Mouse (Mus musculus): ENCODE results near the gene Asic4. TPM values are rescaled to one million over a fixed set of nuclear protein-coding genes. Genes with fewer than 3 reads are reported as not detected.

The Asic4 gene
- polyA plus RNA-seq, 1 experiment, result 0.05 TPM

DNA sequence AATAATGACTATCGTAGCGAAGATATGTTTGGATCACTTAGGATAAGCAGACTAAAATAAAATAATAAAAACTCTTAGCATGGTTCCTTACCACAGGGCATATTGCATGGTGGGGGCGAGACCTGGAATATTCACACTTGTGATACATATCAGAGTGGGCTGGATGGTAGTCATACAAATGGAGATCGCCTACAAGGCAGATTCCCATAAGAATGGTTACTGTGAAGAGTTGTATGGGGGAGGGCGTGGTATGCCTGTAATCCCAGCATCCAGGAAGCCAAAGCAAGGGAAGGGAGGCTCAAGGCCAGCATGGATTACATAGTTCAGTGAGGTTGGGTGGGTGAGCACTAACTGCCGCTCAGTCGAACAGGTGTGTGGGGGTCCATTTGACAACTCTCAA is 30.5 kb downstream of the Asic4 start:
- Histone ChIP-seq H3ac (ENCODE audit: control insufficient read depth, insufficient read length, low read depth) (no peak overlapping the region), H3K27me3 (ENCODE audit: control insufficient read depth, insufficient read depth, insufficient read length) (no peaks in the 10 kb centered on the region), H3K79me2 (ENCODE audit: control insufficient read depth, insufficient read depth) (peaks cover 23% of the 10 kb centered on the region), H3K4me3 (ENCODE audit: insufficient read depth, poor library complexity, severe bottlenecking) (no peak overlapping the region), H3K79me3 (ENCODE audit: low read depth) (no peaks in the 10 kb centered on the region), H3K36me3 (ENCODE audit: control insufficient read depth, insufficient read depth) (peaks cover 9% of the 10 kb centered on the region)
- TF ChIP-seq FOSL1 (IDR thresholded peaks at IDR 0.05; ENCODE audit: insufficient read depth, low read length, poor library complexity, severe bottlenecking), result no peak
- TF ChIP-seq MAX (IDR thresholded peaks at IDR 0.05), result no peak
- TF ChIP-seq USF1 (IDR thresholded peaks at IDR 0.05; ENCODE audit: low read depth), result no peak
- no peak for TF ChIP-seq MYOG (IDR thresholded peaks at IDR 0.05; ENCODE audit: control insufficient read depth, extremely low read depth, insufficient read length)
- TF ChIP-seq MYOD1 (IDR thresholded peaks at IDR 0.05; ENCODE audit: control insufficient read depth, insufficient read length, low read depth), result no peak
- TF ChIP-seq CTCF (IDR thresholded peaks at IDR 0.05; ENCODE audit: control insufficient read depth, insufficient read depth, insufficient read length), result no peak
- TF ChIP-seq CEBPB (IDR thresholded peaks at IDR 0.05; ENCODE audit: low read depth), result no peak

DNA sequence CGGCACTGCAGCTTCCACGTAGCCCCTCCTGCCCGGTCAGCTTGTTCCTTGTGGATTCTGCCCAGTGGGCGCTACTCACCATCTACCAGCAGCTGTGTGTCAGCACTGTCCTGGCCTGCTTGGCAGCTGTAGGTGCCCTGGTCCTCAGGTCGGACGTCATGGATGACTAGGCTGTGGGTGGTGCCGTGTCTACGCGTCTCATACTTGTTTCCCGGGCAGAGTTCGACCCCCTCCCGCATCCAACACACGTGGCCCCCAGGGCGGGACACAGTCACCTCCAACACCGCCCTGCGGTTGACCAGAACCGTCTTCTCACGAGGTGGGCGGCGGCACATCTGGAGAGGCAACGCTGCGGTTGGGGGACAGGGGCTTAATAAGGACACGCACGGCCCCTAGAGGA is 36.3 kb downstream of the Asic4 start:
- Histone ChIP-seq H3K36me3 (ENCODE audit: control insufficient read depth, insufficient read depth) (no peaks in the 10 kb centered on the region), H3ac (ENCODE audit: control insufficient read depth, insufficient read length, low read depth) (no peak overlapping the region), H3K4me3 (ENCODE audit: insufficient read depth, poor library complexity, severe bottlenecking) (no peak overlapping the region), H3K27me3 (ENCODE audit: control insufficient read depth, insufficient read depth, insufficient read length) (no peaks in the 10 kb centered on the region), H3K79me2 (ENCODE audit: control insufficient read depth, insufficient read depth) (no peaks in the 10 kb centered on the region), H3K79me3 (ENCODE audit: low read depth) (no peaks in the 10 kb centered on the region)
- TF ChIP-seq CTCF (IDR thresholded peaks at IDR 0.05; ENCODE audit: control insufficient read depth, insufficient read depth, insufficient read length) (no peak), MYOG (IDR thresholded peaks at IDR 0.05; ENCODE audit: control insufficient read depth, extremely low read depth, insufficient read length) (no peak), FOSL1 (IDR thresholded peaks at IDR 0.05; ENCODE audit: insufficient read depth, low read length, poor library complexity, severe bottlenecking) (no peak), CEBPB (IDR thresholded peaks at IDR 0.05; ENCODE audit: low read depth) (no peak), USF1 (IDR thresholded peaks at IDR 0.05; ENCODE audit: low read depth) (no peak), MYOD1 (IDR thresholded peaks at IDR 0.05; ENCODE audit: control insufficient read depth, insufficient read length, low read depth) (no peak)

DNA sequence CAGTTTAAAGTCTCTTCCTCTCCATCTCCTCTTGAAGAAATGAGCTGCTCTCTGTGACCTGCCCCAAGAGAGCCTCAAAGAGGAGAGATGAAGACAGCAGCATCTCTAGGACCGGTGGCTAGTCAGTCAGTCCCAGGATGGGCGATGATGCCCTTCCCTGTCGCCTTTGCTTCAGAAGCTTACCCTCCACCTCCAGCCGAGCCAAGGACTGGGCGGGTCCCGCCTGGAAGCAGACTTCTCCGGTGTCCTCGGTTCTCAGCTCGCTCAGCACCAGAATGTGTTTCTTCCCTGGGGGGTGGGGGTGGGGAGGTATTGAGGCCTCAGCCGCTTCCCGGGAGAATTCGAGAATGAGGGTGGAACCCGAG is 36.8 kb downstream of the Asic4 start:
- no peaks in the 10 kb centered on the region for H3K27me3 ChIP-seq (ENCODE audit: control insufficient read depth, insufficient read depth, insufficient read length)
- H3K36me3 ChIP-seq (ENCODE audit: control insufficient read depth, insufficient read depth), result no peaks in the 10 kb centered on the region
- H3K79me2 ChIP-seq (ENCODE audit: control insufficient read depth, insufficient read depth), result no peaks in the 10 kb centered on the region
- no peaks in the 10 kb centered on the region for H3K79me3 ChIP-seq (ENCODE audit: low read depth)
- no peak overlapping the region for H3K4me3 ChIP-seq (ENCODE audit: insufficient read depth, poor library complexity, severe bottlenecking)
- peak overlapping the region; percentile 25 for H3ac ChIP-seq (ENCODE audit: control insufficient read depth, insufficient read length, low read depth)
- TF ChIP-seq FOSL1 (IDR thresholded peaks at IDR 0.05; ENCODE audit: insufficient read depth, low read length, poor library complexity, severe bottlenecking) (no peak), USF1 (IDR thresholded peaks at IDR 0.05; ENCODE audit: low read depth) (no peak), MAX (IDR thresholded peaks at IDR 0.05) (no peak), CEBPB (IDR thresholded peaks at IDR 0.05; ENCODE audit: low read depth) (no peak), CTCF (IDR thresholded peaks at IDR 0.05; ENCODE audit: control insufficient read depth, insufficient read depth, insufficient read length) (no peak), MYOD1 (IDR thresholded peaks at IDR 0.05; ENCODE audit: control insufficient read depth, insufficient read length, low read depth) (no peak), MYOG (IDR thresholded peaks at IDR 0.05; ENCODE audit: control insufficient read depth, extremely low read depth, insufficient read length) (no peak)

DNA sequence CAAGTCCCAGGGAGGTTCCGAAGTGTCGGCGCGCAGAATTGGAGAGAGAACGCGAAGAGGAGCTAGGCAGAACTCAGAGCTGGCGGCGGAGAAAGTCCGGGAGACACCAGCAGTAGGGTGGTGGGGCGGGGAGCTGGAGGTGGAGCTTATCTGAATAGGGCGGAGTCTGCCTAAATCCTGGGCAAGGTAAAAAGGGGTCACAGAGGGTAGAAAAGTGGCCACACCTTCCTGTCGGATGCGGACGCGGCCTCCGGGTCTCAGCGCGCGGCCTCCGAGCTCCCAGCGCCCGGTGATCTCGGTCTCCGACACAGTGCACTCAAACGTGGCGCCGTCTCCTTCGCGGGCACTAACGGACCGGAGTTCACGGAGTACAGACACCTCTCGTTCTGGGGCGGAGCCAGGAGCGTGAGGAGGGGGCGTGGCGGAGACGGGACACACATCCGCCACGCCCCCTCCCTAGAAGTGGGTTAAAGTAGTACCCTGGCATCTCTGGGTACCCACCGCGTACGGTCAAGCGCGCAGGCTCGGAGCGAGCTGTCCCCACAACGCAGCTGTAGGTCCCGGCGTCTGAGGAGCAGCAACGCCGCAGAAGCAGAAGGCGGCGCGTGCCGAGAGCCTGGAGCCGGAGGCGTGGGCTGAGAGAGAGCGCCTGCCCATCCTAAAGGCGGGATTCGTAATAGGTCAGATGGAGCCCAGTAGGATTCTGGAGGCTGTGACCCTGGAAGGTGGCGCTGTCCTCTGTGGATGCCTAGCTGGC is 37.3 kb downstream of the Asic4 start:
- Histone ChIP-seq H3K36me3 (ENCODE audit: control insufficient read depth, insufficient read depth) (no peaks in the 10 kb centered on the region), H3K79me3 (ENCODE audit: low read depth) (no peaks in the 10 kb centered on the region), H3K4me3 (ENCODE audit: insufficient read depth, poor library complexity, severe bottlenecking) (peak overlapping the region; percentile 29), H3K27me3 (ENCODE audit: control insufficient read depth, insufficient read depth, insufficient read length) (no peaks in the 10 kb centered on the region), H3K79me2 (ENCODE audit: control insufficient read depth, insufficient read depth) (no peaks in the 10 kb centered on the region), H3ac (ENCODE audit: control insufficient read depth, insufficient read length, low read depth) (peak overlapping the region; percentile 60)
- TF ChIP-seq MAX (IDR thresholded peaks at IDR 0.05) (peak; percentile 28), FOSL1 (IDR thresholded peaks at IDR 0.05; ENCODE audit: insufficient read depth, low read length, poor library complexity, severe bottlenecking) (no peak), MYOG (IDR thresholded peaks at IDR 0.05; ENCODE audit: control insufficient read depth, extremely low read depth, insufficient read length) (no peak), CEBPB (IDR thresholded peaks at IDR 0.05; ENCODE audit: low read depth) (no peak), CTCF (IDR thresholded peaks at IDR 0.05; ENCODE audit: control insufficient read depth, insufficient read depth, insufficient read length) (peak; percentile 10), MYOD1 (IDR thresholded peaks at IDR 0.05; ENCODE audit: control insufficient read depth, insufficient read length, low read depth) (no peak), USF1 (IDR thresholded peaks at IDR 0.05; ENCODE audit: low read depth) (no peak)

DNA sequence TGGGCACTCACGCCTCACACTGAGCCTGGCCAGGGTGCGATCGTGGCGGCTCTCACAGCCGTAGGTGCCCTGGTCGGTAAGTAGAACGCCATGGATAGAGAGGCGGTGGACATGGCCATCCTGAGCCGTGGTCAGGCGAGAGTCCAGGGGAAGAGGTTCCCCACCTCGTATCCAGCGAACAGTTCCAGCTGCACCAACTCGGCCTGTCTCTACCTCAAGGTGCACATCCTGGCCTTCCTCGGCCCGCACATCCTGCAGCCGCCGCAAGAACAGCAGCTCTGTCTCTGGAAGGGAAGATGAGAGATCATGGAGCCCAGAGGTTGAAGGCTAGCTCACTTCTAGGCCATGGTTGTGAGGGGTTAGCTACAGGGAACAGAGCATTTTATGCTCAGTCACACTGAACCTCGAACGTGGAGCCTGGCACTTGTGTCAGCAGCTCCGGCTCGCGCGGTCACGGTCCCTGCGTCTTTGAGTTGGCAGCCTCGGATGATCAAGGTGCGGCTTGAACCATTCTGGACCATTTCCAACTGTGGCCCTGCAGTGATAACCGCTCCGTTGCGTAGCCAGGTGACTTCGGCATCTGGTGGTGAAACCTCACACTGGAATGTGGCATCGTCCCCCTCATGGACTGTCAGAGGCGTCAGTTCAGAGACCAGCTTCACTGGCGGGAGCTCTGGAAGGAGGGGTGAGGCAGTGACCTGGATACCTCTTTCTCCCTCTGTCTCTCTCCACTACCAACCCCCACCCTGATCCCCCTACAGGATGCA is 40.7 kb downstream of the Asic4 start:
- H3ac ChIP-seq (ENCODE audit: control insufficient read depth, insufficient read length, low read depth), result no peak overlapping the region
- TF ChIP-seq CTCF (IDR thresholded peaks at IDR 0.05; ENCODE audit: control insufficient read depth, insufficient read depth, insufficient read length), result no peak
- no peak for TF ChIP-seq MAX (IDR thresholded peaks at IDR 0.05)
- no peak for TF ChIP-seq MYOD1 (IDR thresholded peaks at IDR 0.05; ENCODE audit: control insufficient read depth, insufficient read length, low read depth)
- no peak overlapping the region for H3K4me3 ChIP-seq (ENCODE audit: insufficient read depth, poor library complexity, severe bottlenecking)
- H3K79me3 ChIP-seq (ENCODE audit: low read depth), result no peaks in the 10 kb centered on the region
- H3K79me2 ChIP-seq (ENCODE audit: control insufficient read depth, insufficient read depth), result no peaks in the 10 kb centered on the region
- no peaks in the 10 kb centered on the region for H3K36me3 ChIP-seq (ENCODE audit: control insufficient read depth, insufficient read depth)
- no peaks in the 10 kb centered on the region for H3K27me3 ChIP-seq (ENCODE audit: control insufficient read depth, insufficient read depth, insufficient read length)

Measured in C2C12 (cell line).